Mouse (Mus musculus): ENCODE data around the gene Gm5168. TPM values are rescaled to one million over a fixed set of nuclear protein-coding genes. Genes with fewer than 3 reads are reported as not detected.
"Not testable (repeated sequence)": the region's sequence is repeated elsewhere in the genome, so short reads cannot be mapped to it uniquely, and the experiment has no call there.

Gm5168 gene
- total RNA-seq (2022) = not detected

DNA sequence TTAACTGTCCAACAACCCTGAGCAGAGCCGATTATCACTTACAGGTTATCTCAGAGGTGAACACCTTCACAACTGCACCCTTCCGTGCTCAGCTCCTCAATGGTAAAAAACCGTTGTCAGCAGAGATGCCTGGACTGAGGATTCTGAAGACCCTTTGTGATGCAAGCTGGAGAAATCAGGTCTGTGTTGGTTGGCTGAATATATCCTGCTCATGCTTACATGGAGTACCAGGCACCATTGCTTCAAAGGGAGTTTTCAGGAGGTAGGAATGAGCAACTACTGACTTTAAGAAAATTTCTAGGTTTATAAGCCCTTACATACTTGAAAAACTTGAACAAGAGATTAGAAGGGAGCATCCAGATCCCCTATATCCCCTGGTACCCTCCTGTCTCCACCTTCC is at the start of gene Gm5168:
Gene Gm5168, minus strand, starts transcription at position 101 of the 400 bp plus-strand sequence.
- DNase-seq (ENCODE audit: low spot score in 2 of 2) = not testable (repeated sequence)

Other genes starting within 250 kb of the Gm5168 start
- gene Gm2012, start 180.3 kb upstream of the Gm5168 start, total RNA-seq (2022) = not detected